Mouse (Mus musculus) brain, embryonic 18.5 days (tissue): ENCODE results near the gene Polr3g.
"Not testable (repeated sequence)": the region's sequence is repeated elsewhere in the genome, so short reads cannot be mapped to it uniquely, and the experiment has no call there.

Experiments
- DNase-seq: peaks from one replicate; pipeline ENCODE4 v3.0.0-alpha.2; 2012; ENCODE audit warnings: low read depth, low spot score

Gene Polr3g

DNA sequence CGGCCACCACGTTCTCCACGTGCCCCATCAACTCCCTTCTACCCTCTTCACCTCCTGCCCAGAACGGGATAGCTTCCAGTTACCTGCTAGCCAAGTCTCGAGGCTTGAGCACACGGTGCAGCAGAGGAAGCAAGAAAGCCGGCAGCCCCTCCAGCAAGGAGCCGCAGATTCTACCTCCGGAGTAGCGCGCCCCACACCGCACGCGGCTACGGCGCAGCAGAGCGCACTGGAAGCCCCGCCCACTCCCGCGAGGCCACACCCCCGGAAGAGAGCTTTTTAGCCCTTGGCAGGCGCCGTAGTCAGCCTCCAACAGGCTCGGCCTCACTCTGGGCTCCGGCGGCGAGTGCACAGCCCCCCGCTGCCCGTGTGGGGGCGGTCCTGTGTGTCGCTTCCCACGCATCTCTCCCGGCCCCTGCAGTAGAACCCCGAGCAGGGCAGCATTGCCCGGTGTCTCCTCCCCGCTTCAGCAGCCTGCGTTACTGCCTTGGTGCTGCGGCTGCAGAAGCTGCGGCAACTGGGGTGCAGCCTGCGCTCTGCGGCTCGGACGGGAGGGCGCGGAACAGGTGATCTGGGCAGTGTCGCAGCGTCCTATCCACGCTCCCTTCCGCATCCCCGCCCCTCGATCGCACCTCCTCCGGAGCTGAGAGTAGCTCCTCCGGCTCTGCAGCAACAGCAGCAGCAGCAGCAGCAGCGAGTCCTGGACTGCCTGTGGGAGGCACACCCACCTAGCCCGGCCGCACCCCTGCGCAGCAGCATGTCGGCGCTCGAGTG lies at the start of gene Polr3g, which contains the start of gene Mblac2:
TSS of gene Polr3g (minus strand) at position 239 of the 771 bp plus-strand sequence.
TSS of gene Mblac2 (plus strand) at position 567 of the 771 bp plus-strand sequence.
- peak; percentile 81 for DNase-seq

DNA sequence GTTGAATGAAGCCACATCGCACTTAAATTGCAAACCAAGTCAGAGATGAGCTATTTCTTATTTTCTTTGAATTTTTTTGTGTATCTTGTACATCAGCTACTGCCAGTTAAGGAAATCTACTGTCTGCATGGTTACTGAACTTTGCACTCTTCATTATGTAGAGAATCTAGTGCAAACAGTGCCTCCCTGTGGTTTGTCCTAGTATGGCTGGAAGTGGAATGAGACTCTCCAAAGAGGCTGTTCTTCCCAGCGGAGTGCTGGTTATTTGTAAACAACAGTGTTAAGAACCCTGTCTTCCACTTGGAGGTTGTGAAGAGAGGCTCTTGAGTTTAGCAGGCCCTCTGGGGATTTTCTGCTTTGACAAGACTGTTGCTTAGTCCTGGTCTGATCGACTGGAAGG lies 49.6 kb upstream of the Polr3g start:
- DNase-seq = no peak

DNA sequence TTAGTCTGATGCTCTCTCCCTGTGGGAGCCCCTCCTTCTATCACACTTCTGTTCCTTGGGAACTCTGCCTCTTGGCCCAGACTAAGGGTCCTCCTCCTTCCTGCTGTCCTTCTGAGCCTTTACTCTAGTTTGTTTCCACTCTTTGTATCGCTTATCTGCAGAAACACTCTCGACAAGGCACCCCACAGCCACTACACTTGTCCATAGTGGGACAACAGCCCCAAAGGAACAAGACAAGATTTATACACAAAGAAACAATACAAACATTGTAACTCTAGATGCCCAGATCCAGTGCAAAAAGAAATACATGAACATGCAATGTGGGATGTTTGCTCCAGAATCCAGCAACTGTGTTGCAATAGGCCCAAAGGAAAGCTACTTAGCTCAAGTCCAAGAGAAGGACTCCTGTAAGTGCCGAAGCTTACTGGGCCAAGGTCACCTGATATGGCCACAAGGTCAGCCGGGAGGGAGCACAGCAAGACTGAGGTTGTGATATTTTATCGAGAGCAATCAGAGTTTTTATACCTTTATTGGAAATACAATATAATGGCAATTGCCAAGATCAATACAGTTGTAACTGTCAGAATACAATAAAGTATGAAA lies 46.3 kb upstream of the Polr3g start:
- no peak for DNase-seq

DNA sequence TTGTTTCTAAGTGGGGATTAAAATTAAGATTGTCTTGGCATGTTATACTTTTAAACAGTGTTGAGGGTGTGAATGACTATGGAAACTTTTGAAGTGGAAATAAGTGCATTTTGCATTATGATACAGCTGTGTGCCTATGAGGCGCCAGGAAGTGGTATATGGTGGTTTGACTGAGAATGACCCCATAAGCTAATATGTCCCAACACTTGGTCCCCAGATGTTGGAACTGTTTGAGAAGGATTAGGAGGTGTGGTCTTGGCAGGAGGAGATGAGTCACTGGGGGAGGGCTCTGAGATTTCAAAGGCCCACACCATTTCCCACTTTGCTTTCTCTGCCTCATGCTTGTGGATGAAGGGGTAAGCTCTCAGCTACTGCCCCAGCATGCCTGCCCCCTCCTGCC lies 44.5 kb upstream of the Polr3g start:
- DNase-seq = no peak

DNA sequence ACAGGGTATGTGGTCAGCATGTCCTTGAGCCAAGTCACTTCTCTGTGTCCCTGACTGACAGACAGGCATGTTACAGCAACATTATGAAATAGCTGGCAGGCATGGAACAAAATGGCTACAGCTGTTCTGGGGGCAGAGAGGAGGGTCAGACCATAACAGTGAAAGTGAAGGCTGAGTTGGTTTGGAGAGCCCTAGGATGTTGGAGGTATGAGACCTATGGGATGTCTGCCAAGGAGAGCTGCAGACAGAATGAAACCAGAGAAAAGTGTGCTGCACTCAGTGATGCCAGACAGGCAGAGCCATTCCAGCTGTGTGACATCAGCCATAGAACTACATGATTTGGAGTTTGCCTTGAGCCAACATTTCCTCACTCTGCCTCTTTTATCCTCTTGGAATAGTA lies 44.1 kb upstream of the Polr3g start:
- no peak for DNase-seq

DNA sequence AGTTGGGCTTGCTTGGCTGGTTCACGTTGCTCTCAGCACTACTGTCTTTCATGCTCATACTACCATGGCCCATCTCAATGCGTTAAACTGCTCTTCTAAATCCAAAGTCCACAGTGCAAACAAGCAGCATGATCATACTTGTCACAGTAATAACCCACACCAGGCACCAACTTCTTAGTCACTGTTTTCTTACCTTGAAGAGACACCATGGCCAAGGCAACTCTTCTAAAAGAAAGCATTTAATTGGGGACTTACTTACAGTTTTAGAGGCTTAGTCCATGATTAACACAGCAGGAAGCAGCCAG lies 33.2 kb upstream of the Polr3g start:
- DNase-seq = no peak

DNA sequence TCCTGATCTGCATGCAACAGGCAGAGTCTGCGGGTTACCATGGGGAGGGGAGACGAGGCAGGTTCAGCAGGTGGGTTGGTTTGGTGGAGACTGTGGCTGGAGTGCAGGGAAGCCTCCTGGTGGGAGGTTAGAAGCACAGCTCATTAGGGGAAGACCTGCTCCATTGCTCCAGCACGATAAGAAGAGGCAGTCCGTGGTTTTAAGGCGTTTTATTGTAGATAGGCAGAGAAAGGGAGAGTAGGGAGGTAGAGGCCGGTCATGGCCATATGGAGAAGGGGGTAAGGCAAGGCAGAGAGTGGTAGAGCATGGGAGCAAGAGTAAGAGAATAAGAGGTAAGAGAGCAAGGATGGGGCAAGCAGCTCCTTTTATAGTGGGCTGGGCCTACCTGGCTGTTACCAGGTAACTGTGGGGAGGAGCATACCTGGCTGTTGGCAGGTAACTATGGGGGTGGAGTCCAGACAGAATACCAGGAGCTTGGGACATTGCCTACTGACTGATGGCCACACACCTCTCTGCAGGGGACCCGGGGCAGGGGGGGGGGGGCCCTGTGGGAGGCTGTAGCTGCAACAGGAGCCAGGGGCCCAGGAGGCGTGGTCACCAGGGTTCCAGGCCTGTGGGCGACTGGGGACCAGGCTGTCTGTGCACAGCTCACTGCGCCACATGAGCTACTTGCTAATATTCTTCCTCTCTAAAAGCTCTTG lies 32.7 kb upstream of the Polr3g start:
- DNase-seq = no peak

DNA sequence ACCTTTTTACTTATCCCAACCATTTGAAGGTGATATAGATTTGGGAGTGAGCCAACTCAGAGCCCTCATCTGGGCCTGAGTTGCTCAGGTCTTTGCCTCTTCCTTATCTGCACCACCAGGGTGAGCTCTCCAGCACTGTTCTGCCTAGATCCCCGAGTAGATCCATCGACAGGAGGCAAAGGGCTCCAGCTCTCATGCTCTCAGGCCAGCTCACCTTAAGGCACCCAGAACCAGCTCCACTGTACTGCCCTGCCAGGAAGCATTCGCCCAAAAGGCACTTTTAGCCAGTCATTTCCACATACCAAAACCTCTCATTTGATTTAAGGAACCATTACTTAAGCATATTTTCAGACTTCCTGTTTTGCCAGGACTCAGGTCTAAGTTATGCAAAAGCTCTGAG lies 30.1 kb upstream of the Polr3g start:
- DNase-seq = no peak

DNA sequence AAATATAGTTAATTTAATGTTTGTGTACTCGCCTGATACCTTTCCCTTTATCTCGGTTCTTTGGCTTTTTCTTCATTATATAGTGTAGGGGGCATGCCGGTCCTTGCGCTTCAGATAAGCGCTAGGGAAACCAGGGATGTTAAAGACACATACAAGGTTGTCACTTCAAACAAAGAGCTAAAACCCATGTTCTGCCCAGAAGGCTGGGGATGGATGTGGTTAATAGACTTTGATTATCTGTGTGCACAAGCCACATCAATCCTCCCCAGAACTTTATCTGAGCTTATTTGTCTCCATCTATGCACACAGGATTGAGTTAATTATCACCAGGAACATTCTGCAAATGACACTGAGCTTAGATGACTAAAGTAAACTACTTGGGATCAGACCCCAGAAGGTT lies 25.8 kb upstream of the Polr3g start:
- no peak for DNase-seq

DNA sequence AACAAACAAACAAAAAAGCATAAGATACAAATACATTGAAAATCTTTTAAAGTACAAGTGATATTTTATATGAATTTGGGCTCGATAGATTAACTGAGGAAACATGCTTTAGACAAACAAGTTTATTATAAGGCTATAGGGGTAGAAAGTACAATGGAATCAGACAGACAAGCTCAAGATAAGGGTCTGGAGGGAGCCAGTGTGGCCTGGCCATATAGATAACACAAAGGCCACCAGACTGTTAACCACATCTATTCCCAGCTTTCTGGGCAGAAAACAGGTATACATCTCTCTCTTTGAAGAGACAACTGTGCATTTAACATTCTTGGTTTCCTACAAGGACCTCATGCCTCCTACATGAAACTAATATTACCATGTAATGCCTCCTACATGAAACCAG lies 19.5 kb upstream of the Polr3g start:
- DNase-seq = no peak

DNA sequence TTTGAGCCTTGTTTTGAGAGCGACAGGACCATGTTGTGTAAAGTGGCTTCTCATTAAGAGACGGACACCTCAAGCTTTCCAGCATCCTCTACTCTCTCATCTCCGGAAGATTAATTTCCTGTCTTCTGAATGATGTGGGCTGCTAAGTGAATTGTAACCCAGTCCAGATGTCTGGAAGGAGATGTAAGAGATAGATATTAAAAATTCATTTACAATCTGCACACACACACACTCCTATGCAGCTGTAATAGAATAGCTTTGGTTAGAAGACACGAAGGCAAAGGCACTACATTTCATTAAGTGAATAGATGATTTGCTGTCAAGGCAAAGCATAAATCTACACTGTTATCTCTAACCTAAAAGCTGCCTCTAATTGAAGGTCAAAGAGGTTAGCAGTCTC lies 18.3 kb upstream of the Polr3g start:
- no peak for DNase-seq

DNA sequence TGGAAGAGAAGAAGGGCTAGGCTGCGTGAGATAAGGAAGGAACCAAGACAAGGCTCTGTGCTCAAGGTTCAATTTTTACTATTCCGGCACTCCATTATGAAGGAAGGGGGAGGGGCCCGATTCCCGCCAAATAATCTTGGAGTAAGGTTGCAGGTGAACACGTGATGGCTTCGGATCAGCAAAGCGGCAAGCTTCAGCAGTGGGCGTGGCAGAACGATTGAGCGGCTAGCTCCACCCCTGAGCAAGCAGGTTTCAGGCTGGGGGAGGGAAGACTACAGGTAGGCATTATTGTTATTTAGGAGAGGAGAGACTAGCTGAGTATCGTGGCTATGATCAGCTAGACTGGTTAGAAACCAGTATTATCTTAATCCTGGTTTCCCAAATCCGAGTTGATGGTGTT lies 17.3 kb upstream of the Polr3g start:
- DNase-seq = not testable (repeated sequence)

DNA sequence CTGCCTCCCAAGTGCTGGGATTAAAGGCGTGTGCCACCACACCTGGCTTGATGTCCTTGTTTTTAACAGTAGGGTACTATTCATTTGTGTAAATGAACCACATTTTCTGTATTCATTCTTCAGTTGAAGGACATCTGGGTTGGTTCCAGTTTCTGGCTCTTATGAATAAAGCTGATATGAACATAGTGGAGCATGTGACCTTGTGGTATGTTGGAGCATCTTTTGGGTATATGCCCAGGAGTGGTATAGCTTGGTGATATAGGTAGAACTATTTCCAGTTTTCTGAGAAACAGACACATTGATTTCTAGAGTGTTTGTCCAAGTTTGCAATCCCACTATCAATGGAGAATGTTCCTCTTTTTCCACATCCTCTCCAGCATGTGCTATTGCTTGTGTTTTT lies 3.1 kb upstream of the Polr3g start:
- no peak for DNase-seq

DNA sequence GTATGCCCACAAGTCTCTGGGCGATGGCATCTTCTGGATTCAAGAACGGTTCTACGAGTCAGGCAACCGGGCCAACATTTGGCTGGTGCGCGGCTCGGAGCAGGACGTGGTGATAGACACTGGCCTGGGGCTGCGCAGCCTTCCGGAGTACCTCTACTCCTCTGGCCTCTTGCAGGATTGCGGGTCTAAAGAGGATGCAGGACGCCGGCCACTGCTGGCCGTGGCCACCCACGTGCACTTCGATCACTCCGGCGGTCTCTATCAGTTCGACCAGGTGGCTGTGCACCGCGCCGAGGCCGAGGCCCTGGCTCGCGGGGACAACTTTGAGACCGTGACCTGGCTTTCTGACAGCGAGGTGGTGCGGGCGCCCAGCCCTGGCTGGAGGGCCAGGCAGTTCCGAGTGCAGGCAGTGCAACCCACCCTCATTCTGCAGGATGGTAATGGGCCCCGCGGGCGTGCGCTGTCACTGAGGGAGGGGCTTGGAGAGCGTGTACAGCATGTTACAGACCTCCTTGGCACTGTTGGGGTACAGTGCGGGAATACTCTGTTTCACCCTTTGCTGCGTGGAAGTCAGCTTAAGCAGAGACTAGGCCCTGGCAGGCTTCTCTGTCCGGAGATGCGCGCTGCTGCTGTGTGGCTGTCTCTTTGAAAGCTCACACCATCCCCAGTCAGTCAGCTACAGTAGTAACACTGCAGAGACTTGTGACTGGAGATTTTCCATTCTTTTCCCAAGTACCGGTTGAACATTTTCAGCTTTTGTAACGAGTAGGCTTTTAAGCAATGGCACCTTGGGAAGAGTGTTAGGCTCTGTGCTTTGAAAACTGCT lies 946 bp upstream of the Polr3g start:
- DNase-seq = no peak

DNA sequence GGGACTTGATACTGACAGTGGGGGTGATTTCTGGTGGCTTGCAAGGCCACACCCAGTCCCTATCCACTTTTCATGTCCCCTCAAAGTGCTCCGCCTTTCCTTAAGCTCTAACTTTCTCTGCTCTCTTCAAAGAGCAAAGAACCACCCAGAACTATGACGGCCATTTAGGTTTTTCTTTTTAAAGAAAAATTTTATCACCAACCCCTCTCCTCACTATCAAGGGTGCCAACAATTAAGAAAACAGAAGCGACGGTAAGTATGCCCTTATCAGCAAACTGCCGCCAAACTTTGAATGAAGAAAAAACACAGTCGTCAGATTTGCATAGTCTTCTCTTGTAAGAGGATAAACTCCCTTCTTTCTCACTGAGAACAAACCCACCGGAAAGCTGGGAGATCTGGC lies 547 bp downstream of the Polr3g start:
- no peak for DNase-seq

DNA sequence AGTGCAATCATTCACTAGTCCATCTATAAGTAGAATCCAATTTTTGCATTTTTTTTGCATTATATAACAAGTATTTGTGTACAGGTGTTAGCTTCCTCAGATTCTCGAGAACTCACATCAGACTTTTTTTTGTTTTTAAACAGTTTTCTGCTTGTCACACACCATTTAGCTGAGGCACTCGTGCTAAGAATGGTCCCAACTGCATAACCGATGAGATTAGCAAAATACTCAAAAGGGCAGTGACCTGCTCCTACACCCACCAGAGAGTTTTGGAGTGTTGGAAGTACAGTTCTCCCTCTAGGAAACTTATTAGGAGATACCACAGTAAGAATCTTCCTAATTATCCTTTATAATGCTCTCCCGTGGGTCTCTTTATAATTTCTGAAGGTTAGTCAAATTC lies 1.0 kb downstream of the Polr3g start:
- DNase-seq = no peak

DNA sequence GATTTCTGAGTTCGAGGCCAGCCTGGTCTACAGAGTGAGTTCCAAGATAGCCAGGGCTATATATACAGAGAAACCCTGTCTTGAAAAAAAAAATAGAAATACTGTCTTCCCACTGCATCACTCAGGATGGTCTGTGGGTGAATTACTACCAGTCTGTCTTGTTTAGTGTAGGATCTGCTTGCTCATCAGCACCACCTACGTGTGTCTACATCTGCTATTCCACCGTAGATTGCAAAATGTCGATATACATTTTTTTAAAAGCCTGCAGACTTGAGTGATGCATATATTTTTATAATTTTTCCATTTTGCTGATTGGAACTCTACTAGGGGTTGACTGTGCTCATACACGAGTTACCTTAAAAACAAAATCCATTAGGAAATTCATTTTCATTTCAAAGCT lies 4.5 kb downstream of the Polr3g start:
- no peak for DNase-seq

DNA sequence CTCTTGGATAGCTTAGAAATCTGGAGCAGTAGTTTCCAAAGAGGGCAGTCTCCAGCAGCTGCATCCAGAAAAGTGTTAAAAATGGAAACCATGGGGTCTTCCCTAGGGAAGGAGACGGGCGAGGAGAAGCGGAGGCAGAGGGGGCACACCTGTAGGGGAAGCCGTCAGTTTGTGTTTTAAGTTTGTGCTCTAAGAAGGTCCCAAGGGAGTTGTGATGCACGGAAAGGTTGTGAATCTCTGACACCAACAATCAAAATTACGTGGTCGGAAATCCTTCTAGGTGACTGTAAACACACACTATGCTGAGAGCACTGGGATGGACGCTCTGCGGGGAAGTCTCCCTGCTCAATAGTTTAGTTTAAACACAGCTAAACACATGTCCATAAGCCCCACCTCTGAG lies 7.2 kb downstream of the Polr3g start:
- DNase-seq = no peak

DNA sequence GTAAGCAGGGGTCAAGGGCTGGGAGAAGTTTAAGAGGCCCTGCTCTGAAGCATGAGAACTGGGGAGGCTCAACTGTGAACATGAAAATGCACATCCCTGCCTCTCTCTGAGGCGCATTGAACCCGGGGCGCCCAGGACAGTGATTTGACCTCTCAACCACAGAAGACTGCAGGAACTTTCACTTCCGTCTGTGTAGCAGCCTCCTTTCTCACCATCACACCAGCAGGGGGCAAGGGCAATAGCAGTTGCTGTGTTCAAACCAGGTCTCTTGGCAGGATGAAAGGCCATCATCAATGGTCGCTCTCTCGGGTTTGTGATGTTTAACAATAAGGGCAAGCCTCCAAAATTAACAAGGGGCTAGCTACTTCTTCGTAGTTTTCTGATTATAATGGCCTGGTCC lies 7.7 kb downstream of the Polr3g start:
- no peak for DNase-seq

DNA sequence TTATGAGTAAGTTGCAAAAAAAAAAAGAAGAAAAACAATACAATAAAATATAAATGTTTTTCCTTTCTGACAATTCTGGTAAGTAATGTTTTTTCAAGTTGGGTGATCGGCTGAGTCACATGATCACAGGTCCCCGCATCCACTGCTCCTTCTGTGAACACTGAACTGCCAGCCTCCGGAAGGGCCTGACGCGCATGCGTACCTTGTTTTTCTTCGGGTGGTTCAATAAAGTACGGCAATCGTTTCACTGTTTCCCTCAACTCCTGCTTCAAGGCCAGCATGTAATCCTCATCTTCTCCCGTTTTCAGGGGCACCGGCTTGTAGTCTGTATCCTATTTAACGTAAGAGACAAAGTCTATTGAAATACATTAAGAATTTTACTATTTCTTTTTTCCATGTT lies 16.4 kb downstream of the Polr3g start:
- no peak for DNase-seq

DNA sequence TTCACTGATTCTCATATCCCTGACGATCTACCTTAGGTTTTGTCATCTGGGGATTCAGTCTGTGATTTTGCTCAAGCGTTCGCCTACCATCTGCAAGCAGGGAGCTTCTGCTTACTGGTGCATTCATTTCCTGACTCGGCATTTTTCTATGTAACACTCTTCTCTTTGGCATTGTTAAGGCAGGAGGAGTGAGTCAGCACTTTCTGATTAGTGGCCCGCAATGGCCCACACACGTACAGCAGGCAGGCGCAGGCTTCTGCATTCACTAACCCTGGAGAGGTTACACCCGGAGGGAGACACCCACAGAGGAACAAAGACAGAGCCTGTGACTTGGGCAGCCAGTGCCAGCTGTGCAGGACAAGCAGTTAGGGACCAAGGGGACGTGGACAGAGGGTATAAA lies 19.2 kb downstream of the Polr3g start:
- no peak for DNase-seq

DNA sequence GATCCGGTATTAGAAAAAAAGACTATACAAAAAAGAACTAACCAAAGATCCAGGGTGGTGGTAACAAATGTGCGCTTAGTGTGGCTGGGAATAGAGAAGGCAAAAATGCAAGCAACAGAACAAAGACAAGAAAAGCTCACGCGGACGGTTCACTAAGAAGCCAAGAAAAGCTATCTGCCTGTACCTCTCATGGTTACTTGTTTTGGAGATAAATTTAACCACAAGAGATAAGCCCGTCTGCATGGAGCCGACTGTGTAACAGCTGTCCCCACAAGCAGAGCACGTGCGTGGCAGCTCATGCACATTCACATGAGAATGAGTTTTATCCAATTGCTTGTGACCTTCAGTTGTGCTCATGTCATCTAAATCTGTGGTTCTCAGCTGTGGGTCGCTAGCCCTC lies 20.3 kb downstream of the Polr3g start:
- no peak for DNase-seq
